Mouse (Mus musculus) 3134 (cell line): ENCODE measurements around the gene Ccdc185.

Experiments
- DNase-seq: peaks from one replicate; pipeline ENCODE4 v3.0.0-alpha.2; 2011; ENCODE audit warnings: low spot score; ENCODE audit not compliant: insufficient read length; ENCODE audit errors: extremely low read depth

Gene Ccdc185

DNA sequence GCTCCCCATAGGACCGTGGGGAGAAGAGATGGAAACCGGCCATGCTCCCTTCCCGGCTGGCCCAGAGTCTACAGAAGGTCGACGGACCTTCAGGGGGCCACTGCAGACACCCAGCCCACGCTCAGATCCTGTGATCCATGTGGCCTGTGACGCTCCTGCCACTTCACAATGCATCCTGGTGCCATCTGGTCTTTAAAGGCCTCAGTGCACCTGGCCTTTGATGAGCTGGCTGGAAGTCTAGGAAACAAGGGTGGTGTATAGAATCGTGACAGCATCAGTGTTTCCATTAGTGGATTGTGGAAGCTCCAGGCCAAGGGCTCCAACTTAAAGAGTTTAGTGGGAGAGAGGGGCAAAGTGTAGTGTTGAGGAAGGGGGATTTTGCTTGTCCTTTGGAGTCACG is at the start of gene Ccdc185:
Gene Ccdc185, minus strand, starts transcription at position 101 of the 400 bp plus-strand sequence.
- DNase-seq, result no peak

DNA sequence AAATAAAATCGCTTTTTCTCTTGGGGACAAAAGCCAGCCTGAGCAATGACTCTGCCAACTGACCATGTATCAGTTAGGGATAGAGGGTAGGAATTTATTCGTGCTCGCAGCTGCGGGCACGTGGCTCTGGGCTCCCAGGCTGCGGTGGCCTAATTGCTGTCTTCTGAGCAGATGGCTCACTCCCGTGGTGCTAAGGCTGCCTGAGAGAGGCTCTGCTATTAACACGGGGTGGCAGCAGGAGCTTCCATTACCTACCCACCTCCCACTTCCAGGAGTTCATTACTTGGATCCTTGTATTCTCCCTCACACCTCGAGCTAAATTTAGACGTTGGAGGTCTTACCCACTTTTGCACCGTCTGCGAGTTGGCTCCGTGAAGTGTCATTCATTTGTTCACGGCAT is 48.1 kb upstream of the Ccdc185 start:
- no peak for DNase-seq

DNA sequence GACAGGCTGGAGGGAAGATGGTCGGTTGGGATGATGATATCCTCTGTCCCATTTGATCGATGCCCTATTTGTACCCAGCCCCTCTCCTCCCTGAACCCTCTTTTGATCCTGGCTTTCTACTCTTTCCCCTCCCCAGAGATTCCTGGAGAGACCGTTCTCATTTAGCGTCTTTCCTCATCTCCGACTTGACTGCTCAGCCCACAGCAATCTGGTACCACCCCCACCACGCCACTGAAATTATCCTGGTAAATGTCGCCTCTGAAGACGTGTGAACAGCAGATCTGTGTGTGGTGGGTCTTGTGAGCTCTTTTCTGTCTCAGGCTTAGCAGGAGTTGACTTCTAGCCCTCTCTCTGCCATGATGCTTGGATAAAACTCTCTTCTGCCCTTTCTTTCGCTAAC is 45.6 kb upstream of the Ccdc185 start:
- DNase-seq, result no peak

DNA sequence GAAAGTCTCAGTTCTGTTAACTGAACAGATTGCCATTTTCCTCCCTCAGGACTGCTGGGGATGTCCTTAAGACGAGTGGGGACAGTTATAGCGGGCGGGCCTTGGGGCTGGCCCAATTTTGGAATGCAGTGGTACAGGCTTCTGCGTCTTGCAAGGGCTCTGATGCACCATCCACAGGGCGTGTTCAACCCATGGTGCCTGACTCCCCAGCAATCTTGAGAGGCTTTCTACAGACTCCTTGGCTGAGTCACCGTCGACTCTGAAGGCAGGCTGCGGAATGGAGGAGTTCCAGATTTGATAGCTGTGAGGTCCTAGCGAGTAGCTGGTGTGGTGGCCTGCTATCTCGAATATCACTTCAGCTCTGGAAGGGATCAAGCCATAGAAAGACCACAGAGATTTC is 45.2 kb upstream of the Ccdc185 start:
- DNase-seq, result peak; percentile 26

DNA sequence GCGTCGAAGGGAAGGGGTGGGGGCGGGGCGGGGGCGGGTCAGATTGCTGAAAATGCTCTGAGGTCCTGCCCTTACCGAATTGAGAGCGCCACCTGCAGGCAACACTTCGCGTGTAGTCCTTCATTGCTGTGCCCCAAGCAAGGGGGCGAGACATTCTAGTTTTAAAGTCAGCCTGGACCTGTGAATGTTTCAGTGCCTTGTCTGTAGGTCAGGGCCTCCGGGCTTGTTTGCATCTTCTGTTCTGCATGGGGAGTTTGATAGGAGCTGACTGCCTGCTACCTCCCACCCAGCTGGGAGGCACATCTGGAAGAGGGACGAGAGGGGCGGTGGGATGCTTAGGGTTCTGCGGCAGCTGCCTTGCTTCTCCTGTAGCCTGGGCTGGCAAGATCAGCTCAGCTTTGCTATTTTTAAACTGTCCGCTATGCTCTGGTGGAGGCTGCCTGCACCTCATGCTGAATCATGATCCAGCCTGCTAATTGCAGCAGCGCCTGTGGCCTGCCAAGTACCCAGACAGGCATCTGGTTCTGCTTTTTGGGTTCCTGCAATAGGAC is 43.6 kb upstream of the Ccdc185 start:
- DNase-seq, result peak; percentile 61

DNA sequence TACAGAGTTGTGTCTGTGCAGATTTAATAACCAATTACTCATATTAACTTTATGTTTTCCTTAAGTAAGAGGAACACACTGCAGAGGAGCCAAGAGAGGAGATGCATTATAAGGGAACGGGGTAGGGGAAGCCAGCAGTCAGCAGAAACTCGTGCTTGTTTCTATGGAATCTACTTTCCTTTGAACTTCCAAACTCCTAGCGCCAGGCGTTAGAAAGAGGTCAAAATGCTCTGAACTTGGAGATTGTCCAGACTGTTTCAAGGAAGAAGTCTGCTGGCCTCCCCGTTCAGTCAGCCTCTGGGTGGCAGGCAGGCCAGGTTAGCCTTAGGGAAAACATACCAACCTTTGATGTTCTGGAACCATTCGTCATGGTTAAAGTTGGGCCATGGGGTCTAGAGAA is 39.9 kb upstream of the Ccdc185 start:
- no peak for DNase-seq

DNA sequence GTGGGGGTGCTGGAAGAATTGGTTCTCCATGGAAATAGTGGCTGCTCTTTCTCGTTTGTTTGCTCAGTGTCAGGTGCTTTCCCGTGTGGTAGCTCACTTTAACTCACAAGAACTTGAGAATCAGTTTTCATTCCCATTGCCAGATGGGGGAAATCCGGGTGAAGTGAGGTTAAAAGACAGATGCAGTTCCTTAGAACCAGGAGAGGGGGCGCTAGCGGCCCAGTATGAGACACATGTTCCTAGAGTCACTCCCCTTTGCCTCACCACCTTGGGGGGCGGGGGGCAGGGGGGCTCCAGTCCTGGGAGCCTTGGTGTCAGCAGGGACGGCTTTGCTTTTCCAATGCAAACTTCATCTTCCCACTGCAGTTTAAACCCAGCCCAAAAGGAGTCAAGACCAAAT is 38.0 kb upstream of the Ccdc185 start:
- DNase-seq, result no peak

DNA sequence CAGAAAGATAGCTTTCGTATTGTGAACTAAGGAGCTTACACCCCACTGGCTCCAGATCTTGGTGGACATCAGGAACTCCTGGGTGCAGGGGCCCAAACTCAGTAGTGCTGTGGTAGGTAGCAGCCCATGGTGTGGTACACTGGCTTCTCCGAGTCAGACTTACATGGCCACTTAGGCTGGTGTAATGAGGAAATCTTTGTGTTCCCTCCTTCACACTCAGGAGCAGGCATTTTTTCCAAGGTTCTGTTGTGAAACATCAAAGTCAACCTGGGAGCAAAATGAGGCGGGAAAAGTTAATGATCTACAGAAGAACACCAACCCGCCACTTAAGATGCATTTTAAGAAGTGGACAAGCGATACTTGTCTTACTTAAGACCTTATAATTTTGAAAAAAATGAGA is 36.5 kb upstream of the Ccdc185 start:
- DNase-seq, result no peak

DNA sequence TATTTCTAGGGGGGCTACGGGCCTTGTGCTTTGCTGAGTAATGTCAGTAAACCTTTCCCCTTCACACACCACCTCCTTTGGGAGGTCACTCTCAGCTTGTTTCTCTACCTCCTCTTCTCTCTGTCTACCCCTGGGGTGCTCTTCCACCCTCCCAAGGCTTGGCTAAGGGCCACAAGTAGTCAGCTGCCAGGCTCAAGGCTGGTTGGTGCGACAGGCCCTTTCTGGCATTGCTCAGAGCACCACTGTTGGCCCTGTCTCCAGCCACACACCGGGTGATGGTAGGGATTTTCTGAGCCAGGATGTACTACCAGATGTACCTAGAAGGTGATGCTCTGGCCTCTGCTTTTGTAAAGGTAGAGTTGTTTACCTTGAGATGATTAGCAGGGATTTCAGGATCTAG is 35.8 kb upstream of the Ccdc185 start:
- DNase-seq, result no peak

DNA sequence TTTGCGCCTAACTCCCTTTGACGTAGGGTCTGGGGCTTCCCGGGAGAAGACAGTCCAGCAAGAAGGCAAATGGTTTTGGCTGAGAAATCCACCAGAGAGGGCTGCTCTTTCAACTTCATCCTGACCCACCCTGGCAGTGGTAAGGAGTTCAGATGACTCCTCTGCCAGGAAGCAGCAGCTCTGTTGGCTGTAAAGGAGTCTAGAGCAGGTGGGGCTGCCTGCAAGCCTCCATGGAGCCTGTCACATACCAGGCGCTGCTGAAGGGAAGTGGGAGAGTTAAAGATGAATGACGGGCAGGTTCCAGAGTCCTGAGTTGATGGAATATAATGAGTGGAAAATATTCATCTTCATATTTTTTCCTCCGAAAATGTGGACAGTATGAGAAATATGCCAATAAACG is 34.8 kb upstream of the Ccdc185 start:
- no peak for DNase-seq

DNA sequence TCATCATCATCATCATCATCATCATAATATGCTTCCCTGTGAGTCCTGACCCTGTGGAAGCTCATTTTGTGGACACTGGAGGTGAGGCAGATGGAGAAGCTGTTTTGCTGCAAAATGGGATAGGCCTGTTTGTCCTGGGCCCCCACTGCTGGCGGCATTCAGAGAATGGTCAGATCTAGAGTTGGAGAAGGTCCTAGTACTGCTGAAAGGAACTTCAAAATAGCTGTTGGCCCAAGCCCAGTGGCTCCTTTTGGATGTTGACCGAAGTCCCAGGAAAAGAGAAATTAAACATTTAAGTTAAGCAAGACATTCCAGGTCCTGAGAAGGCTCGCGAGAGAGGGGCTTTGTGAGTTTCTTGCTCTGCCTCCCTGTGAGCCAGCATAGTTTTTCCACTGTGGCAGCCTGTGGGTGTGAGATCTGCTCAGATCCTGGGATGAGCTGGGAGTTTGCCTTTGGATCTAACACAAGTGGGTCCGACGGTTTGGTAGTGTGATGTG is 30.1 kb upstream of the Ccdc185 start:
- no peak for DNase-seq

DNA sequence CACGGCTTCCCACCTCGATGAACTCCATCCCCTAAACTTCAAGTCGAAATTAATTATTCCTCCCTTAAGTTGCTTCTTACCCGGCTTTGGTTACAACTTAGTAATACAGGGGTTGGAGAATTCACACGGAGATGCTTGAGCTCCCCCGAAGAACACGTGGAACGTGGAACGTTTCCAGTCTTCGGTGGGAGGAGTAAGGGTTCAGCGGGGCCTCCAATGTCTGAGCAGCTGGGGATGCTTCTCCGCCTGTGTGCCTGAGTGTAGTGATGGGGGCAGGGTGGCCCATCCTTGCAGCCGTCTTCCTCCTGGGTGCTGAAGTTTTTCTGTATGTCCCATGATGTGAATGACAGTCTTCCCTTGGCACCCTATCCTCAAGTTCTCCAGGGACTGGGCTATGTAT is 29.2 kb upstream of the Ccdc185 start:
- DNase-seq, result no peak

DNA sequence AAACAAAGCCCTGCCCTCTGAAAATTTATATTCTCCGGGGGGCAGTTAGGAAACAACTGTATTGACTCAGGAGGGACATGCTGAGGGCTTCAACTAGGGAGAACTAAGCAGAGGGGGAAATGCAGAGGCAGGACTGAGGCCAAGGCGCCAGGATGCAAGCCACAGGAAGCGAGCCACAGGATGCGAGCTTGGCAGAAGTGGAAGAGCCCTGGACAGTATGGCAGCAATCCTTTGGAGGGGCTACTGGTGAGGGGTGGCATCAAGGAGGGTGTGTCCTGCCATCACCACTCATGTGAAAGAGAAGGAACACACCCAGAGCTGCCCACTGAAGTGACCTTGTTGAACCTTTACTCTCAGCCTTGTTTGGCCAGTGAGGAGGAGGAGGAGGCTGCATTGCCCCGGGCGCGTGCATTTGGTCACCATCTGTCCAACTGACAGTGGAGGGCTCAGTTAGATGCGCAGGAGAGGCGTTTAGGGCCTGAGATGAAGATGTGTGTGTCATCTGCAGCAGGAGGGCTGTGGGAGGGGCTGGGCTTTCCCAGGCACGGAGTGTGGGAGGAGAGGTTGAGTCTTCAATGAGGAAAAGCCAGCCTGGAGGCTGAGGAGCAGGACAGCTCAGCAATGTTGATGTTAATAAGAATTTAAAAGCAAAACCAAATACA is 27.9 kb upstream of the Ccdc185 start:
- DNase-seq, result no peak

DNA sequence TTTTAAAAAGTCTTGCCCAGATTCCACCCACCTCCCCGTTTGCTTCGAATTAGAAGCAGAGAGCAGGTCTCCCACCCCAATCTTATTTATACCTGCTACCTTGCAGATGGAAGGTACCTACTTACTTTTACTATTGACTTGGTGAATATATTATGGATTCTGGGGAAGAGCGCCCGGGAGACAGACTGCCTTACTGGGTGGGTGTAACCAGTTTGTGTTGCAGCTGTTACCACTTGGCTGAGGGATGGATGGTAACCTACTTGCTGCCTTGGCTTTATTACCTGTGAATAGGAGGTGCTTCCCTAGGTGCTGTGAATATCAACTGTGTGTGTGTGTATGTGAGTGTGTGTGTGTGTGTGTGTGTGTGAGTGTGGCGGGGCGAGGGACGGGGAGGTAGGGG is 26.6 kb upstream of the Ccdc185 start:
- no peak for DNase-seq

DNA sequence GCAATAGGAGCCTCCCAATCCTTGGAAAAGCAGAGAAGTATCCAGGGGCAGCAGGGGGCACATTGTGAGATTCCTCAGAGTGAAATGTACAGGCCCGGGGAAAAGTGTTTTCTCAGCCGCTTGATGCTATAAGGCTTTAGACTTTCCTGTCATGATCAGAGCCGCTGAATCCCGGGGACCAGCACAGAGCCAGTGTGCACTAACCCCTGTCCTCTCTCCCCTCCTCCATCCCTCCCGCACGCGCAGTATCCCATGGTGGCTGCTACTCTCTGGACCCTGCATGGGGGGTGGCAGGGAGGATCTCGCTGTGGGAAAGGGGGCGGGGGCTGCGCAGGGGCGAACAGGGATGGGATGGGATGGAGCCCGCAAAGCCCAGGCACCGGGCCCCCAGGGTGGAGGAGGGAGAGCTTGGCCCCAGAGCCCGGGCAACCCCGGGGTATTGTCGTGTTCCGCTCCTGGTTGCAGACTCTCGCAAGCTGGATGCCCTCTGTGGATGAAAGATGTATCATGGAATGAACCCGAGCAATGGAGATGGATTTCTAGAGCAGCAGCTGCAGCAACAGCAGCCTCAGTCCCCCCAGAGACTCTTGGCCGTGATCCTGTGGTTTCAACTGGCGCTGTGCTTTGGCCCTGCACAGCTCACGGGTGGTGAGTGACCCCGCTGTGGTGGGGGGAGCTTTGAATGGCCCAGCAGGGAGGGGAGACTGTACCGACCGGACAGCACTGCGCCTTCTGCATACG is 15.7 kb upstream of the Ccdc185 start:
- DNase-seq, result no peak

DNA sequence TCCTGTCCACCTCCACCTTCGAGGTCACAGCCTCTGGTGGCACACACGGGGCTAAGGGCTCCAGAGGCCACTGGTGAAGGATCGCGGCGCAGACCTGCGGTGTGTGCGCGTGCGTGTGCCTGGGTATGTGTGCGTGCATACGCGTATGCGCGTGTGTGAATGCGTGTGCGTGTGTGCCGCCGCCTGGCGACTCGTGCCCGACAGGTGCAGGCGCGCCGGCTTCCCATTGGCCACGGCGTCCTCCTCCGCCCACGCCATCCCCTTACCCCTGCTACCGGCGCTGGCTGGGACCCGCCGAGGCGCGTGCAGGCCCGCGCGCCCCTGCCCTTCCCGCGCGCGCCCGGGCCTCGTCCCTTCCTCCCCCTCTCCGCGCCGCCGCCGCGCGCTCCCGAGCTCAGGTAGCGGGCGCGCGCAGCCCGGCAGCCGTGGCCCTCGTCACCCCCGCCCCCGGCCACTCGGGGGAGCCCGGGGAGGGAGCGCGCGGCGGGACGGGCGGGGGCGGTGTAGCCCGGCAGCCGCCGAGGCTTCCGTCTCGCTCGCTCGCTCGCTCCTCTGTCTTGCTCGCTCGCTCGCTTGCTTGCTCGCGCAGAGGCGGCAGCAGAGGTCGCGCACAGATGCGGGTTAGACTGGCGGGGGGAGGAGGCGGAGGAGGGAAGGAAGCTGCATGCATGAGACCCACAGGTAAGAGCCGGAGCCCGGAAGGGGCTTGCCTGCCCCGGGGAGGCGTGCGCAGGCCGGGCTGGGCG is 14.9 kb upstream of the Ccdc185 start, which contains the start of gene Susd4:
Gene Susd4, plus strand, starts transcription at position 145 of the 746 bp plus-strand sequence.
- no peak for DNase-seq

DNA sequence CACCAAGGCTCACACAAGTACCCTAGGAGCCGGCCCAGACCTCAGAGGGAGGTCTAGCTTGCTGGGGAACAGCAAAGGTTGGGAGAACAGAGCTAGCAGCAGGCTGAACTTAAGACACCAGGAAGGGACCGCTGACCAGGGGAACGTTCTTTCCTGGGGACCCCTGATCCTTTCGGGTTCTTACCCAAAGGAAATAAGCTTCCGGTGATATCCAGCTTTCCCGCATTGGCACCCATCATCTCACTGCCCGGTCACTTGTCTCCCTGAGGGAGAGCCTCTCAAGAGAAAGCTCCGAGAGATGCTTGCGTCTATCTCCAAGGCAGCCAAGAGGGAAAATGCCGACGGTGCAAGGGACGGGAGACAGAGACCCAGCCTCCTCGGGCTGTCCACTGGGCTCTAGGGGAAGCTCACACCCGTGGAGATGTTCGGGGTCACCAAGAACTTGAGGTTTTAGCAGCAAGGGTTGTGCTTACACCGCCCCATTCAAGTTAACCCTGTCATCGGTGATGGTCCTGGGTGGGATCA is 14.3 kb upstream of the Ccdc185 start:
- DNase-seq, result no peak

DNA sequence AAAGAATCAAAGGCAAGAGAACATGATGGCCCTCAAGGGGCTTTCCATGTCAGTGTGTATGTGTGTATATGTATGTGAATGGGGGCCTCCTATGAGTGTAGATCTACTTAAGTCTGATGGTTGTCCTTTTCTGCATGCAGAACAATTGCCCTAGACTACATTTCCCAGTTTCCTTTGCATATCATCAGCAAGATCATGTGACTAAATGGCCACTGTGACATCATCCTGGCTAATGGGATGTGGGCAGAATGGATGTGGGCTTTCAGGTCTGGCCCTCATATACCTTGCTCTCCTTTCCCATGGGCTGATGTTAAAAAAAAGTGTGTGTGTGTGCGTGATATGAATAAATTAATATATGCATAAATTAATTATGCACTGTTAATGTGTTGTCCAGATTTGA is 9.8 kb upstream of the Ccdc185 start:
- no peak for DNase-seq

DNA sequence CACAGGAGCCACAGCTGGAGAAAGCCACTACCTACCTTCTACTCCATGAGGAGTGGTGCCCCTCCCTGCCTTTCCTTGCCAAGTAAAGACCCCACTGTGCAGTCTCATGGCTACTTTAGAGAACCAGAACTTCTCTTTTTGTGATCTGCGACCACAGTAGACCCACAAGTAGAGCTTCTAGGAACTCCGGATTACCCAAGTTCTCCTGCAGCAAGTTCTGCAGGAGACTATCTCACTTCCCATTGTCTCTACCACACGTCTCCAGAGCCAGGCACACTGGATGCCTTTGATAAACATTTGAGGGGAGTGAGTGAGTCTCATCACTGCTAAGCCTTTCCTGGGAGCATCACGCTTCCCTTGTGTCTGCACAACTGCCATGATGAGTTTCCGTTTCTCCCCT is 5.9 kb upstream of the Ccdc185 start:
- DNase-seq, result no peak

DNA sequence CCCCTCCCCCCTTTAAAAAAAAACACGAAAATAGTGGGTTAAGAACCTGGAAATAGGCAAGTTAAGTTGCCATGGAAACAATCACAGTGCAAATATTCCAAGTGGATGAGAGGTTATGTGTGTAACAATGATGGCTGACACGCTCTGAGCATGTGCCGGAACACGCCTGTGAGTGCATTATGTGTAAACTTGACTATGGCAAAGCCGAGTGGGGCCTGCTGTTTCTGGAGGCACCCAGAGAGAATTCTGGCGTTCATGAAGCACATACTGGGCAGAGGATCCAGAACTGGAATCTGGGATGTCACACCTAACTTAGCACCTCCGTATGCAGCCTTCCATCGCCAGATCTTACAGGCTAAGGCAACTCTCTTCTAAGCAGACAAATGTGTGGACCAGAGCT is 4.7 kb upstream of the Ccdc185 start:
- DNase-seq, result no peak

DNA sequence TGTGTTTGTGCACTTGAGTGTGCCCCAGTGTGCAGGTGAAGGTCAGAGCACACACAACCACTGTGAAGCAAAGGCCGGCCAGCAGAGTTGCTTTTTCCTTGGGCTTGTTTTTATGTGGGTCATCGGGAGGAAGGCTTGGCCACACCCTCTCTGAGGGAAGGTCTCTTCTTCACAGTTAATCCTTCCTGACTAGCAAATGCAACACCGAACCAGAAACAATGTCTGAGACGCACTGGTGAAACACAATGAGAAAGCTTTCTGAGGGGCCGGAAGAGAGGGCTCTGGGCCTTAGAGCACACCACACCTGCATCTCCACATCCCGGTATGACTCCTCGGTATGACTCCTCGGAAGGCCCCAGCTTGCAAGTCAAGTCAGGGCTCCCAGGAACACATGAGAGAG is 2.3 kb upstream of the Ccdc185 start:
- no peak for DNase-seq
